Mouse (Mus musculus) cerebellum, adult 9-10 months (tissue): Measurements from ENCODE around the gene Gm8246.
"Not testable (repeated sequence)": the region's sequence is repeated elsewhere in the genome, so short reads cannot be mapped to it uniquely, and the experiment has no call there.

ENCODE experiments used
- DNase-seq: peaks from one replicate; pipeline ENCODE4 v3.0.0; 2022

The Gm8246 gene

DNA sequence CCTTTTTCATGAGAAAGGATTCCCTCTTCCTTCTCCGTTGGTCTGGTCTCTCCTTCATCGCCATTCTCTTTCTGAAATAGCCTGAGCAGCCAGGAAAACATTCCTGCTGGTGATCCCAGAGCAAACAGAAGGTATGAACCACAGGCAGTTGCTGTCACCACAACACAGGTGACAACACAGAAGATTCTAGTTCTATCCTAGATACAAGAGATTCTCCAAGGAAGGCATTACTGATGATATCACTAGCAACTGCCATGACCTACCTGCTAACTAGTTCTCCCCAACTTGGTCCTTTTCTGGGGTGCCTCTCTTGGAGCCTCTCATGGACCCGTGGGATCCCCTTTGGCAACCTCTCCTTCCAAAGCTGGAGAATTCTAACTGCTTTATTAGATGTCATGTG lies at the start of gene Gm8246:
Gm8246 (minus strand) TSS at position 101 of the 400 bp plus-strand sequence.
- DNase-seq, result not testable (repeated sequence)

GRCm38 (mm10) chr14:5501374-5501773 lies 23.7 kb upstream of the Gm8246 start, which contains the start of gene Gm3488:
TSS of gene Gm3488 (plus strand) at chr14:5501674.
- not testable (repeated sequence) for DNase-seq

DNA sequence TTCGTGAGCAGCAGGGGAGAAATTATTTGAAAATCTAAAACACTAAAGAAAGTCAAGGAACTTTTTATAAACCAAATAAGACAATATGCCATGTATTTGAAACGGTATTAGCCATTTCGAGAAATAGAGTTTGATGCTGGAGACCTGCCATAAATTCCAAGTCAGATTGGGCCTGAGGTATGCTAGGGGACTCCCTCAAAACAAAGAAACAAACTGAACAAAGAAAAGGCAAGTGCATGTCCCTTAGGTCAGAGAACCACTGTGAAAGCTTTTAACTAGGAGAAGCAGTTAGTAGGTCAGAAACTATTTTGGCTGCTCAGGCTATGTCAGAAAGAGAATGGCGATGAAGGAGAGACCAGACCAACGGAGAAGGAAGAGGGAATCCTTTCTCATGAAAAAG lies 6.3 kb upstream of the Gm8246 start, which contains the start of gene Gm3187:
Gm3187 (plus strand) TSS at position 301 of the 400 bp plus-strand sequence.
- not testable (repeated sequence) for DNase-seq

DNA sequence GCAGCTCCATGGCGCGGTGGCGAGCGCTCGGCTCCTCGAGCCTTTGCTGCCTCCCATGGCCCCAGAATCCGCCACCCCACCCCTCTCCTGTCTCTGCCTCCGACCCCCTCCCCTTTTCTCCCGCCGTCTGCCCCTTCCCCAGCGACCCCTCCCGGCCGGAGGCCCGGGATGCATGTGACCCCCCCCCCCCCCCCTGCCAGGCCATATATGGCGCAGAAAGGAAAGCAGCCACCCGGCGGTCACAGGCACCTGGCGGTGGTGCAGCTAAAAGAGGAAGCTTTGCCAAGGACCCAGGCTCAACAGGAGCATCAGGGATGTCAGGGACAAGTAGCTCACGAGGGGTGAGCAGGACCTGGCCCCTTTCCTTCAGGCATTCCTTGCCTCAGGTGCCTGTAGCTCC lies 17.2 kb downstream of the Gm8246 start:
- not testable (repeated sequence) for DNase-seq

GRCm38 (mm10) chr14:5455367-5455766 lies 22.3 kb downstream of the Gm8246 start, which contains the start of gene Gm3194:
TSS of gene Gm3194 (minus strand) at chr14:5455467.
- not testable (repeated sequence) for DNase-seq
